Mouse (Mus musculus): Measurements from ENCODE around the gene Grm6. TPM values are rescaled to one million over a fixed set of nuclear protein-coding genes. Genes with fewer than 3 reads are reported as not detected.

Grm6 gene
- total RNA-seq, 2 experiments from 2014 or later, result not detected

GRCm38 (mm10) chr11:50908136-50908535, 57.7 kb downstream of the Grm6 start:
- no peak for DNase-seq (ENCODE audit: low spot score)

GRCm38 (mm10) chr11:50913301-50913700, 62.8 kb downstream of the Grm6 start:
- intact Hi-C loops (cut with DNase I), result no loop called here
- no peak for DNase-seq (ENCODE audit: low spot score)

More at GRCm38 (mm10) chr11:50908136-50908535, 57.7 kb downstream of the Grm6 start:
- intact Hi-C loops (cut with DNase I), result no loop called here

GRCm38 (mm10) chr11:50914461-50914860, 64.0 kb downstream of the Grm6 start:
- no peak for DNase-seq (ENCODE audit: low spot score)
- intact Hi-C loops (cut with DNase I), result loop anchor here (2.0 kb wide), 1 partner anchor 26 kb away; no protein-coding TSS in a partner anchor

Other genes starting within 250 kb of the Grm6 start
- 10 to 100 TPM; 19.1 to 20.0 TPM for gene Adamts2, start 248.6 kb upstream of the Grm6 start, total RNA-seq (2021)
- gene Zfp354c, start 23.0 kb upstream of the Grm6 start, total RNA-seq (2021), result 1 to 10 TPM; 3.4 to 4.6 TPM
- 1 to 10 TPM; 1.1 to 1.3 TPM for gene Zfp879, start 9.1 kb upstream of the Grm6 start, total RNA-seq (2021)
- 1 to 10 TPM in 1 of 2 experiments, under 1 TPM in 1; 0.86 to 1.1 TPM for gene Zfp454, start 37.0 kb downstream of the Grm6 start, total RNA-seq (2021)
- 1 to 10 TPM; 3.3 to 3.7 TPM for gene Zfp2, start 65.5 kb downstream of the Grm6 start, total RNA-seq (2021)
- 1 to 10 TPM; 1.4 to 2.2 TPM for gene Zfp354b, start 80.9 kb downstream of the Grm6 start, total RNA-seq (2021)
- not detected for gene 4933414I15Rik, start 93.1 kb downstream of the Grm6 start, total RNA-seq (2021)
- gene Prop1, start 103.1 kb downstream of the Grm6 start, total RNA-seq (2021), result not detected
- not detected for gene Olfr1378, start 115.8 kb downstream of the Grm6 start, total RNA-seq (2021)
- gene Olfr1377, start 131.3 kb downstream of the Grm6 start, total RNA-seq (2021), result not detected
- gene Olfr51, start 152.9 kb downstream of the Grm6 start, total RNA-seq (2021), result not detected
- not detected for gene Olfr54, start 163.6 kb downstream of the Grm6 start, total RNA-seq (2021)
- not detected for gene Olfr1375, start 197.4 kb downstream of the Grm6 start, total RNA-seq (2021)
- 1 to 10 TPM; 1.6 TPM for gene Zfp354a, start 208.6 kb downstream of the Grm6 start, total RNA-seq (2021)